Mouse (Mus musculus) heart, adult 11 months (tissue): Measurements from ENCODE around the gene Dctn1.

Experiments
- DNase-seq: peaks from one replicate; pipeline ENCODE4 v3.0.0; 2022

Dctn1 gene

GRCm38 (mm10) chr6:83165607-83166242 lies at the start of gene Dctn1:
Dctn1 (plus strand) TSS chr6:83165920.
- DNase-seq: peak; percentile 99

- DNase-seq: peak; percentile 90
These were observed 49.2 kb upstream of the Dctn1 start for GRCm38 (mm10) chr6:83116373-83117164.

GRCm38 (mm10) chr6:83117165-83117438 lies 48.6 kb upstream of the Dctn1 start:
- peak; percentile 92 for DNase-seq

- peak; percentile 91 for DNase-seq
These were observed 48.1 kb upstream of the Dctn1 start for GRCm38 (mm10) chr6:83117616-83118015.

- no peak for DNase-seq
These were observed 47.4 kb upstream of the Dctn1 start for GRCm38 (mm10) chr6:83118369-83118768.

GRCm38 (mm10) chr6:83118825-83119733 lies 46.6 kb upstream of the Dctn1 start:
- DNase-seq: peak; percentile 89

GRCm38 (mm10) chr6:83119734-83120051 lies 46.0 kb upstream of the Dctn1 start:
- peak; percentile 90 for DNase-seq

GRCm38 (mm10) chr6:83120930-83121862 lies 44.5 kb upstream of the Dctn1 start, which contains the start of gene Wbp1:
Wbp1 (minus strand) TSS chr6:83121559.
- peak; percentile 100 for DNase-seq

- peak; percentile 94 for DNase-seq
These were observed 43.6 kb upstream of the Dctn1 start for GRCm38 (mm10) chr6:83121863-83122710.

GRCm38 (mm10) chr6:83122961-83123360 lies 42.8 kb upstream of the Dctn1 start:
- DNase-seq: peak; percentile 91

- DNase-seq: peak; percentile 99
These were observed 40.8 kb upstream of the Dctn1 start for GRCm38 (mm10) chr6:83124851-83125312.

- DNase-seq: no peak
These were observed 40.4 kb upstream of the Dctn1 start, which contains the start of gene Ino80b for GRCm38 (mm10) chr6:83125331-83125730. Ino80b (minus strand) TSS chr6:83125431.

- no peak for DNase-seq
These were observed 38.3 kb upstream of the Dctn1 start for GRCm38 (mm10) chr6:83127419-83127818.

GRCm38 (mm10) chr6:83131469-83132034 lies 34.2 kb upstream of the Dctn1 start:
- DNase-seq: no peak

GRCm38 (mm10) chr6:83132176-83132919 lies 33.4 kb upstream of the Dctn1 start:
- no peak for DNase-seq

GRCm38 (mm10) chr6:83134226-83134625 lies 31.5 kb upstream of the Dctn1 start:
- DNase-seq: no peak

- DNase-seq: peak; percentile 94
These were observed 30.7 kb upstream of the Dctn1 start, which contains the start of gene Rtkn for GRCm38 (mm10) chr6:83134951-83135513. Rtkn (plus strand) TSS chr6:83135463.

- DNase-seq: peak; percentile 96
These were observed 30.1 kb upstream of the Dctn1 start for GRCm38 (mm10) chr6:83135571-83136161.

GRCm38 (mm10) chr6:83136291-83136880 lies 29.3 kb upstream of the Dctn1 start:
- no peak for DNase-seq
